Mouse (Mus musculus): Measurements from ENCODE around the gene Msi2.

DNA sequence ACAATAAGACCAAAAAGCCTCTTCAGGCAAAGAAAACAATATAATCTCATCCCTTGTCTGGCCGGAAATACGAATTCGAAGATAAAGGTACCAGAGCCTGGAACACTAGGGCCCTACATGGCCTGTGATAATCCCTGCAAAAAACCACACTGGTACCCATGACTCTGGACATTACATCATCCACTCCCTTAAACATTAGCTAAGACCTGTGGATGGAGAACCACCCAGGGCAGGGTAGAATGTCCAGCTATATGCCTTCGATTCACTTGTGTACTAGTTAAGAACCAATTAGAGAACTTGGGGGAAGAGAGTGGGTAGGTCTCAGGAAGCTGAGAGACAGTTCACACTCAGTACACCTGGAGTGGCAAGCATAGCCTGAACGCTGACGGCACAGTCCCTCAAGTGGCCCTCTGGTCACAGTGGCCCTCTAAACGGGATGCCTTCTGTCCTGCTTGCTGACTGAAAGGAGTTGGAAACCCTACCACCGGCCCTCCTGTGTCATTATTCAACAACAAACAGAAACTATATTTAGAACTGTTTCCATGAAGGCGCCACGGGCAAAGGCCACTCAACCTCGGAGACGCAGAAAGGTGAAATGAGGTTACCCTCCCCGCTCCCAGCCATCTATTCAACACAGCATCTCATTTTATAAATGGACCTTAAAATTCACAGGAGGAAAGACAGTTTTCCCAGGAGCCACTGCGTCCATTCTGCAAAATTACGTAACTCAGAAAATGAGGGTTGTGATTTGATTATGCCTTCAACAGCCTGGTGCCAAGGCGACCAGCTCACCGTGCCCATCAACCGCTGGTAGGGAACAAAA is 63.7 kb downstream of the Msi2 start:
- no peak for TF ChIP-seq FLI1 (IDR thresholded peaks at IDR 0.05; ENCODE audit: low read length)
- no peak for TF ChIP-seq GATA1 (IDR thresholded peaks at IDR 0.05; ENCODE audit: borderline replicate concordance, low read length)
